Mouse (Mus musculus) intestine, embryonic 16.5 days (tissue): ENCODE measurements around the gene Gmppa. TPM values are rescaled to one million over a fixed set of nuclear protein-coding genes. Genes with fewer than 3 reads are reported as not detected.
A peak's percentile ranks its signal among the peaks of the same experiment; 100 is the strongest.

ENCODE experiments used
- ATAC-seq: fragments of 200-750 bp; cut with Nextera tagmentation; 2 replicates; pipeline ENCODE4 v1.8.0; 2017; ENCODE audit warnings: moderate TSS enrichment, moderate library complexity
- H3K27ac ChIP-seq: fragments of 300-500 bp; sonication (generic); 2 replicates; pipeline ENCODE4 v1.5.1; 2014; ENCODE audit warnings: mild to moderate bottlenecking, low read length
- H3K27me3 ChIP-seq: fragments of 300-500 bp; sonication (generic); replicated peaks from 2 replicates; pipeline ENCODE4 v1.6.1; 2014; ENCODE audit warnings: low read length, control low read depth, mixed read lengths; ENCODE audit not compliant: control insufficient read depth, insufficient read depth
- H3K36me3 ChIP-seq: fragments of 300-500 bp; sonication (generic); 2 replicates; pipeline ENCODE4 v1.6.1; 2014; ENCODE audit warnings: low read length, control low read depth; ENCODE audit not compliant: control insufficient read depth, insufficient read depth
- H3K4me1 ChIP-seq: fragments of 300-500 bp; sonication (generic); 2 replicates; pipeline ENCODE4 v1.6.1; 2014; ENCODE audit warnings: low read length, control low read depth, mixed read lengths; ENCODE audit not compliant: control insufficient read depth, insufficient read depth
- H3K4me2 ChIP-seq: fragments of 300-500 bp; sonication (generic); 2 replicates; pipeline ENCODE4 v1.6.1; 2014; ENCODE audit warnings: low read depth, low read length, control low read depth
- H3K4me3 ChIP-seq: fragments of 300-500 bp; sonication (generic); 2 replicates; pipeline ENCODE4 v1.5.1; 2014; ENCODE audit warnings: mild to moderate bottlenecking, low read length
- H3K9ac ChIP-seq: fragments of 300-500 bp; sonication (generic); 2 replicates; pipeline ENCODE4 v1.6.1; 2014; ENCODE audit warnings: low read depth, low read length
- H3K9me3 ChIP-seq: fragments of 300-500 bp; sonication (generic); 2 replicates; pipeline ENCODE4 v1.6.1; 2016; ENCODE audit warnings: low read length, control low read depth; ENCODE audit not compliant: control insufficient read depth
- WGBS: fragments of 180-500 bp; shearing (Covaris S2); extraction: QIAGEN DNeasy Blood & Tissue Kit; methylation state at CpG from one replicate; pipeline ENCODE4 v1.1.7; 2014; 5-methylcytosine and 5-hydroxymethylcytosine counted together
- polyA plus RNA-seq: library from polyadenylated mRNA; unstranded; fragments of >200 nt; fragmentation: Nextera tagmentation; extraction: Ambion mirVana; gene quantifications from 2 replicates; pipeline ENCODE4 v1.2.1, GENCODE M21; 2015

The Gmppa gene
- polyA plus RNA-seq, 1 experiment from 2014 or later, result 134 TPM

DNA sequence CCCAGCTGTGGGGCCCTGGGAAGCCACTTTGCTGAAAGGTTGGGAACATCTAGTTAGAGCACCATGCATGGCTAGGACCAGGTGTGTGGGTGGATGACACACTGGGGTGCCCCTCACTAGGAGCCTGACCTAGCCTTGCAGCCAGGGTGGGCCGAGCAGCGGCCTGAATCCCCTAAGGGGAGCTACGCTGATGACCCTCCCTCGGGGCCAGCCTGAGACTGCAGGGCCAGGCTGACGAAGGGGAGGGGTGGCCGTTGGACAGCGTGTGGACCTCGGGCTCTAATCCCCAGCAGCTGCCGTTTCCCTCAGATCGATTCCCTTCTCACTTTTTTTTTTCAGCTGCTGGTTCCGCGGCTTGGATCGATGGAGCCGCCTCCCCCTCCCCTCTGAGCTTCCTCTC is 13.2 kb downstream of the Gmppa start:
- H3K9me3 ChIP-seq, result no peaks in the 10 kb centered on the region

DNA sequence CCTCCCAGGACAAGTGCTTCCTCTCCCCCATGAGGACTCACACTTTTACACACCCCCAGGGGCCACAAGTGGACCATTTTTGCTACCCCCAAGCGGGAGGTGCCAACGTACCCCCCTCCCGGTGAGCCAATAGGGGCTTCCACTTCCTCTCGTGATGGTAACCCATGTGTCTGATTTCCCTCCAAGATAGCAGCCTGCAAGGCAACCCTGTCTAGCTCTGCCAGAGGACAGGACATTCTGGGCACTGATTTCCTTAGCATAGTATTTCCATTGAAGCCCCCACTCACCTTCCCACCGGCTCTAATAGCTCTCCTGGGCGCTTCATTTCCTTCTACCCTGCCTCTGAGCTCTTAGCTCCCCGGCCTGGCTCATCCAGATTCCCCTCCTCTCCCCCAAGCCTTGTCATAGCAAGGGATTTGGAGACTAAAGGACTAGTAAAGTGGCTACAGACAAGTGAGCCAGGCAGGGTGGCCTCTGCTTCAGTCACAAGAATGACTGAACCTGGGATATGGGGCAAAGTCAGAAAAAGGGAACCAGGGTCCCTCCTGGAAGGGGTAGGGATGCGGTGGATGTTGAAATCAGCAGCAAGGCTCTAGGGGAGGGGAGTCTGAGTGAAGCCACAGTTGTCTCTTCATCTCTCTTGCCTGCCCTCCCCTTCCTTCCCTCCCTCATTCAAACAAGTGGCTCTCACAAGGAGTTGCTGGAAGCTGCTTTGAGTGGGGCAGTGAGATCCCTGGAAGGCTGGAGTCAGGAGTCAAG is 13.8 kb downstream of the Gmppa start:
- Histone ChIP-seq H3K27me3 (peaks cover 68% of the 10 kb centered on the region), H3K4me2 (peak overlapping the region; percentile 47; the same call in 1 of the 2 replicates), H3K4me1 (peaks cover 52% of the 10 kb centered on the region), H3K27ac (no peak overlapping the region), H3K9me3 (no peaks in the 10 kb centered on the region), H3K4me3 (peak overlapping the region; percentile 26; the same call in 1 of the 2 replicates), H3K9ac (peak overlapping the region; percentile 54; the same call in 1 of the 2 replicates), H3K36me3 (no peaks in the 10 kb centered on the region)
- WGBS, result 13% methylated on average over 8 of the region's 8 CpGs
- ATAC-seq, result no peak

More for the DNA sequence above, 13.2 kb downstream of the Gmppa start:
- H3K4me1 ChIP-seq, result peaks cover 52% of the 10 kb centered on the region
- H3K9ac ChIP-seq, result no peak overlapping the region
- no peak overlapping the region for H3K4me2 ChIP-seq
- no peak for ATAC-seq
- peaks cover 71% of the 10 kb centered on the region for H3K27me3 ChIP-seq
- no peaks in the 10 kb centered on the region for H3K36me3 ChIP-seq
- H3K27ac ChIP-seq, result no peak overlapping the region
- WGBS, result 3% methylated on average over 14 of the region's 14 CpGs
- H3K4me3 ChIP-seq, result no peak overlapping the region

DNA sequence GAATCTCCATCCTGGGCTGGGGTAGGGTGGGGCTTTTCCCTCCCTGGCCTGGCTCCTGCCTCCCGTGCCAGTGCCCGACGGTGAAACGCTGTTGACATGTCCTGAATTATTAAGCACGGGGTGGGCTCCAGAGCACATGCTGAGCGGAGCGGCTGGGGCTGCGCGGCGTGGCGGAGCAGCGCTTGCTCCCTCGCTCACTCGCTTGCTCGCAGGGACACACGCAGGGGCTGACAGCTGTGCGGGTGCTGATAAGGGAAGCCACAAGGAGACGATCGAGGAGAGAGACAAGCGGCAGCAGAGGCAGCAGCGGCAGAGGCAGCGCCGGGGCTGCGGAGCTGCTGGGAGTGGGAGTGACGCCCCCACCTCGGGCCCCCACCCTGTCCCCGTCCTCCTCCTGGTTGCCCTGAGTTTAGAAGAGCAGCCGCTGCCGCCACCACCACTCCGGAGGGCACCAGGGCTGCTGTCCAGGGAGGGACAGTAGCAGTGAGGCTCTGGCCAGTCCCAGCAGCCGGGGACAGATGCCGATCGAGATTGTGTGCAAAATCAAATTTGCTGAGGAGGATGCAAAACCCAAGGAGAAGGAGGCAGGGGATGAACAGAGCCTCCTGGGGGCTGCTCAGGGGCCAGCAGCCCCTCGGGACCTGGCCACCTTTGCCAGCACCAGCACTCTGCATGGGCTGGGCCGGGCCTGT is 14.7 kb downstream of the Gmppa start, which contains the start of gene Asic4:
Asic4 (plus strand) TSS at position 123 of the 692 bp plus-strand sequence.
- Histone ChIP-seq H3K27ac (no peak within 1 kb of the TSS), H3K36me3 (no peaks in the 10 kb centered on the region), H3K9me3 (no peaks in the 10 kb centered on the region), H3K27me3 (peaks cover 60% of the 10 kb centered on the region), H3K4me2 (peak within 1 kb of the TSS; percentile 47), H3K4me3 (peak within 1 kb of the TSS; percentile 26), H3K4me1 (peaks cover 44% of the 10 kb centered on the region), H3K9ac (peak within 1 kb of the TSS; percentile 54)
- WGBS, result 2% methylated on average over 35 of the region's 35 CpGs
- ATAC-seq, result no peak

DNA sequence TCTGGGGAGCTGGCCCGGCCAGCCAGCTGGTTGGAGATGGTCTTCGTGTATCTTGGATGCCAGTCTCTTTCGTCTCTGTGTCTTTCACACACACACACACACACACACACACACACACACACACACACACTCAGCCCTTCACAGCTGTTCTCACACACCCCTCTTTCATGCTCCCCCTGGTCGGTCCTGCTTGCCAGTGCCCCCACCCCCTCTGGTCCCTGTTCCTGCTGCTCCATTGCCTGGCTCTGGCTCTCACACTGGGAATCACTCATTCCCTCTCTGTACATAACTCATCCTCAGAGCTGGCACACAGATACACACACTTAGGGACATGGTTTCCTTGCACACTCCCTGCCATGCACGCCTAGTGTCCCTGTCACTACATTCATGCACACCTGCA is 16.2 kb downstream of the Gmppa start:
- WGBS, result 65% methylated on average over 5 of the region's 5 CpGs
- peaks cover 33% of the 10 kb centered on the region for H3K4me1 ChIP-seq
- ATAC-seq, result no peak

DNA sequence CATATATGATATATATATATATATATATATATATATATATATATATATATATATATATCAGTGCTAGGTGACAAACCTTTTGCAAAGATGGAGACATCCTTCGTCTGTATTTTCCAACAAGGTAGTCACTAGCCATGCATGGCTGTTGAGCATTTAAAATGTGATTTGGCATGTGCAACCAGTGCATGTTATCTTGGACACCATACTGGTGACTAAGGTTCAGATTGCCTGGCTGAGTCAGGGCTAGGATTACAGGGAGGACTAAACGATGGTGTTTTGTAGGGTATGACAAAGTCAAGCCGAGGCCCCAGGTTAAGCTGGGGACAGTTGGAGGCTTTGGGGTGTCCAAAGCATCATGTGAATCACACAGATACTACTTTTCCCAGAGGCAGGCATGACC is 19.7 kb downstream of the Gmppa start:
- Histone ChIP-seq H3K9ac (no peak overlapping the region), H3K9me3 (no peaks in the 10 kb centered on the region), H3K27ac (no peak overlapping the region), H3K36me3 (no peaks in the 10 kb centered on the region), H3K27me3 (peaks cover 38% of the 10 kb centered on the region), H3K4me3 (no peak overlapping the region), H3K4me1 (peaks cover 25% of the 10 kb centered on the region), H3K4me2 (no peak overlapping the region)
- 81% methylated on average over 3 of the region's 3 CpGs for WGBS
- ATAC-seq, result no peak

More for the DNA sequence above, 16.2 kb downstream of the Gmppa start:
- Histone ChIP-seq H3K9me3 (no peaks in the 10 kb centered on the region), H3K4me2 (no peak overlapping the region), H3K27me3 (peaks cover 59% of the 10 kb centered on the region), H3K27ac (no peak overlapping the region), H3K9ac (no peak overlapping the region), H3K36me3 (no peaks in the 10 kb centered on the region), H3K4me3 (no peak overlapping the region)

DNA sequence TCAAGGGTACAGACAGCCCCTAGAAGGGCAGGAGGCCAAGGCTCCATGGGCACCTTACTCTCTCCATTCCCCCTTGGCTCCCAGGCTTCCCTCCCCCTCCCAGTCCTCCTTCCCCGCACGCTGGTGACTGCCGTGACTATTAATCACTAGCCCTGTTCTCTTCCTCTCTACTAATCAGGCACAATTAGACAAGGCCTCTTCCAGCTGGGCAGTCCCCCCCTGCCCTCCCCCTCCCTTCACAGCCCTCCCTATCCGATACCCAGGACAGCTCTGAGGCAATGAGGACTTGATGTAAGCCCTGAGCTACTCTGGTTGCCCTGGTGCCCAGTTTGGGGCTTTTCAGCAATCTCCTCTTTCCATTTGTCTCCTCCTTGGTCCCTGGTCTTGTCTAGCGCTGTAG is 20.2 kb downstream of the Gmppa start:
- Histone ChIP-seq H3K4me2 (no peak overlapping the region), H3K9ac (no peak overlapping the region), H3K27me3 (peaks cover 33% of the 10 kb centered on the region), H3K36me3 (no peaks in the 10 kb centered on the region), H3K27ac (no peak overlapping the region), H3K4me1 (peaks cover 19% of the 10 kb centered on the region), H3K4me3 (no peak overlapping the region), H3K9me3 (no peaks in the 10 kb centered on the region)
- no peak for ATAC-seq
- 44% methylated on average over 5 of the region's 5 CpGs for WGBS

DNA sequence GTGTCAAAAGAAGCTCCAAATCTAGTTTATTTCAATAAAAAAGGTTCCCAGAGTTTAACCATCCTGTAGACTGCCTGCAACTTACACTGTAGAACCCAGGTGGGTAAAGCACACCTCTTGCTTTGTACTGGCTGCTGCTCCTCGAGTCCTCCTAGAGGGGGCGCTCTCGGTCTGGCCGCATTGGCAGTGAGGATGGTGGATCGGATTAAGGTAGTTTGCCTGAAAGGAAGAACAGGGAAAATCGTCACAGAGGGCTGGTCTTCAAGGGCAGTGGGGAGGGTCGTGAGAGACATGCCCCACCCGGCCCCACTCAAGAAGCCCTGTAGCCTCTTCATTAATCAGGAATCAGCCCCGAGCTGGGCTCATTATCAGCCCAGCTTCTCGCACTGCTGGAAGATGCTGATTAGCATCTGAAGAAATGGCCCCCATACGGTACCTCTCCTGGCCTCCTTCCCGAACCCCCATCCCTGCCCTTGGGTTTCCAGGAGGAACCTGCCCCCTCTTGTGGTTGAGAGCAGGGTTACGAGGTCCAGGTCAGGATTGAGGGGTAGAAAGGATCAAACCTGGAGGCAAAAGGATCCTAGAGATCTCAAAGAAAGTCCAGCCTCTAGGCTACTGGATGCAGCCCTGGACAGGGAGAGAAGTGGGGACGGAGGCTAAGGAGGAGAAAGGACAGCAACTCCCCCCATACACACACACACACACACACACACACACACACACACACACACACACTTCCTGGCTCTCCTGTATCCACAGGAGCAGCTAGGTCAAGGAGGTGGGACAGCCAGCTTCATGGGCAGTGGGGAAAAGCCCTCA is 21.2 kb downstream of the Gmppa start:
- Histone ChIP-seq H3K27me3 (peaks cover 25% of the 10 kb centered on the region), H3K4me3 (no peak overlapping the region), H3K4me1 (peaks cover 19% of the 10 kb centered on the region), H3K9ac (no peak overlapping the region), H3K4me2 (no peak overlapping the region), H3K9me3 (no peaks in the 10 kb centered on the region), H3K36me3 (no peaks in the 10 kb centered on the region), H3K27ac (no peak overlapping the region)
- 20% methylated on average over 14 of the region's 14 CpGs for WGBS
- ATAC-seq, result no peak

DNA sequence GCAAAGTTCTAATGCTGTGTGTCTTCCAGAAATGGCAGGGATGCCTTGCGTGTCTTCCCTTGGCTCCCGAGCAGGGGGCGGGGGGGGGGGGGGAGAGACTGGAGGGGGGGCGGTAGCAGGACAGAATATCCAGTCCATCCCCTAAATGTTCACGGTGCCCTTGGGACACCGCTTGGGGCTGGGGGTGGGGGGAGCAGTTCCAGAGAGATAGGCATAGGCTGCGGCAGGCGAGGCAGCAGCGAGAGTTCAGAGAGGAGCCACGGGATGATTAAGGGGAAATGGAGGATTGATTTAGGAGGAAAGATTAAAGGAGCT is 21.9 kb downstream of the Gmppa start:
- peak overlapping the region; percentile 70 for H3K27ac ChIP-seq
- H3K9ac ChIP-seq, result no peak overlapping the region
- peak; percentile 35; the same call in 1 of the 2 replicates for ATAC-seq
- no peaks in the 10 kb centered on the region for H3K36me3 ChIP-seq
- peaks cover 18% of the 10 kb centered on the region for H3K27me3 ChIP-seq
- H3K9me3 ChIP-seq, result no peaks in the 10 kb centered on the region
- no peak overlapping the region for H3K4me3 ChIP-seq
- WGBS, result 6% methylated on average over 7 of the region's 10 CpGs
- H3K4me1 ChIP-seq, result peaks cover 19% of the 10 kb centered on the region
- H3K4me2 ChIP-seq, result peak overlapping the region; percentile 63; the same call in 1 of the 2 replicates
